Mouse (Mus musculus): ENCODE results near the gene Gja1. TPM values are rescaled to one million over a fixed set of nuclear protein-coding genes. Genes with fewer than 3 reads are reported as not detected.

The Gja1 gene
- polyA plus RNA-seq, 1 experiment from 2014 or later, result 47.2 TPM

GRCm38 (mm10) chr10:56405934-56406333 lies 28.8 kb downstream of the Gja1 start:
- DNase-seq (ENCODE audit: low spot score), result no peak
- ATAC-seq (replicated peaks; ENCODE audit: low FRiP score), result no peak
- WGBS, result 77% methylated on average over 9 of the region's 9 CpGs

DNA sequence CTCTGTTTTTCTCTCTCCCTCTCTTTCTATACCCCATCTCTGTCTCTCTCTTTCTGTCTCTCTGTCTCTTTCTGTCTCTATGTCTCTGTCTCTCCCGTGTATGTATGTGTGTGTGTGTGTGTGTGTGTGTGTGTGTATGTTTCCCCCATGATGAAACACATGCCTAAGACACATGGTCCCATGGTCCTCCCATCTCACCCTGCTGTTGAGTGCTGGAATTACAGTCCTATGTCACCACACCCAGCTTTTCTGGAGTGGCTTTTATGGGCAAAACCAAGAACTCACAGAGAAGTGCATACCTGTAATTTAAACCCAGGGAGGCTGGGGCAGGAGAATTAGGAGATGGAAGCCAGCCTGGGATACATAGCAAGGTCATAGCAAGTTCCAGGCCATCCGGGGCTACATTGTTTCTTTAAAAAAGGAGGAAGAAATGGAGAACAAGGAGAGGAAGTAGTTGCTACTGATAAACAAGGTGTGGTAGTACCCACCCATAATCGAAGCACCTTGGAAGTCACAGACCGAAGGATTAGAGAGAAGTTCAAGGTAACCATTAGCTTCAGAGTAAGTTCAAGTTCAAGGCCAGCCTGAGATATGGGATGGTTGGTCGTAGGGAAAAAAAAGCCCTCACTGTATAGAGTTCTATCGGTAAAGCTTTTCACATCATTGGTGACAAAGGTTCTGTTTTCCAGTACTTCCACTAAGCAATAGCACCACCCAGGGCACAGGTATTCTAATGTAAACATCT lies 29.4 kb downstream of the Gja1 start:
- Histone ChIP-seq H3K9ac (ENCODE audit: low read depth, low read length) (no peak overlapping the region), H3K27me3 (replicated peaks; ENCODE audit: control insufficient read depth, insufficient read depth, low read length) (no peaks in the 10 kb centered on the region), H3K4me3 (ENCODE audit: low read depth, low read length) (no peak overlapping the region), H3K4me1 (replicated peaks; ENCODE audit: control insufficient read depth, insufficient read depth, low read length) (no peaks in the 10 kb centered on the region), H3K9me3 (ENCODE audit: control insufficient read depth, low read length) (no peaks in the 10 kb centered on the region), H3K36me3 (ENCODE audit: control insufficient read depth, insufficient read depth, low read length) (no peaks in the 10 kb centered on the region), H3K27ac (ENCODE audit: low read depth, low read length) (no peak overlapping the region), H3K4me2 (no peak overlapping the region)
- DNase-seq (ENCODE audit: low spot score) (no peak), ATAC-seq (replicated peaks; ENCODE audit: low FRiP score) (no peak)
- 80% methylated on average over 6 of the region's 6 CpGs for WGBS

More at GRCm38 (mm10) chr10:56405934-56406333, 28.8 kb downstream of the Gja1 start:
- Histone ChIP-seq H3K36me3 (ENCODE audit: control insufficient read depth, insufficient read depth, low read length) (no peaks in the 10 kb centered on the region), H3K4me3 (ENCODE audit: low read depth, low read length) (no peak overlapping the region), H3K4me2 (no peak overlapping the region), H3K27me3 (replicated peaks; ENCODE audit: control insufficient read depth, insufficient read depth, low read length) (no peaks in the 10 kb centered on the region), H3K4me1 (replicated peaks; ENCODE audit: control insufficient read depth, insufficient read depth, low read length) (no peaks in the 10 kb centered on the region), H3K27ac (ENCODE audit: low read depth, low read length) (no peak overlapping the region), H3K9me3 (ENCODE audit: control insufficient read depth, low read length) (no peaks in the 10 kb centered on the region), H3K9ac (ENCODE audit: low read depth, low read length) (no peak overlapping the region)

DNA sequence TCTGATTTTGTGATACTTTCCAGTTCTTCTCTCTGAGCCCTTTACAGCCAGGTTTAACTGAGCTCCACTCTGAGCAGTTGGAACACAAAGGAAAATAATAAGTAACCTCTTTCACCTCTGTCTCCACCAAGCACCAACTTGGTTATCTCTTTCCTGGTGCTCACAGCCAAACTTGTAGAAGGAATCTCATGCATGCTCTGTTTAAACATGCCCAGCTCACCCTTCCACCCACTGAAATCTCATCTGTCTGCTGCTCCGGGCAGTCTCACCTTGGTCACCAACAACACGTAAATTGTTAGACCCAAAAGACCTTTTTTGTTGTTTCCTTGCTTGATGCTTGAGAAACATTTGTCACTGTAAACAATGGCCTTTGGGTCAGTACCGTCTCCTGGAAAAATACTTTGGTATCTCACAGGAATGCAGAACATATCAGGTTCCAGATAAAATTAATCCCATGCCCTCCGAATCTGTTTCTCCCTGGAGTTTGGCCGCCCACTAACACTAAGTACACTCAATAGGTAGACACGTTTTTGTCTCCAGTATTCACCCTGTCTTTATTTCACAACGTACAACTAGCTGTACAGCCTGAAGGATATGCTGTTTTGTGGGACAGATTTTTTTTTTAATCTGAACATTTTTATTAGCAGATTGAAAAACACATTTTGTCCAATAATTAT lies 38.9 kb downstream of the Gja1 start:
- H3K36me3 ChIP-seq (ENCODE audit: control insufficient read depth, insufficient read depth, low read length), result no peaks in the 10 kb centered on the region
- no peaks in the 10 kb centered on the region for H3K4me1 ChIP-seq (replicated peaks; ENCODE audit: control insufficient read depth, insufficient read depth, low read length)
- WGBS, result 62% methylated on average over 7 of the region's 7 CpGs
- H3K9me3 ChIP-seq (ENCODE audit: control insufficient read depth, low read length), result no peaks in the 10 kb centered on the region
- H3K4me2 ChIP-seq, result no peak overlapping the region
- no peak for ATAC-seq (replicated peaks; ENCODE audit: low FRiP score)
- H3K27ac ChIP-seq (ENCODE audit: low read depth, low read length), result no peak overlapping the region
- H3K27me3 ChIP-seq (replicated peaks; ENCODE audit: control insufficient read depth, insufficient read depth, low read length), result no peaks in the 10 kb centered on the region
- no peak overlapping the region for H3K9ac ChIP-seq (ENCODE audit: low read depth, low read length)
- no peak for DNase-seq (ENCODE audit: low spot score)
- no peak overlapping the region for H3K4me3 ChIP-seq (ENCODE audit: low read depth, low read length)

GRCm38 (mm10) chr10:56422518-56422917 lies 45.4 kb downstream of the Gja1 start:
- no peaks in the 10 kb centered on the region for H3K27me3 ChIP-seq (replicated peaks; ENCODE audit: control insufficient read depth, insufficient read depth, low read length)
- WGBS, result 72% methylated on average over 4 of the region's 4 CpGs
- H3K4me3 ChIP-seq (ENCODE audit: low read depth, low read length), result no peak overlapping the region

GRCm38 (mm10) chr10:56425016-56425798 lies 48.1 kb downstream of the Gja1 start:
- Histone ChIP-seq H3K4me1 (replicated peaks; ENCODE audit: control insufficient read depth, insufficient read depth, low read length) (no peaks in the 10 kb centered on the region), H3K4me3 (ENCODE audit: low read depth, low read length) (no peak overlapping the region)
- WGBS, result 78% methylated on average over 15 of the region's 15 CpGs

More at GRCm38 (mm10) chr10:56422518-56422917, 45.4 kb downstream of the Gja1 start:
- H3K9ac ChIP-seq (ENCODE audit: low read depth, low read length), result no peak overlapping the region
- no peaks in the 10 kb centered on the region for H3K4me1 ChIP-seq (replicated peaks; ENCODE audit: control insufficient read depth, insufficient read depth, low read length)
- no peaks in the 10 kb centered on the region for H3K9me3 ChIP-seq (ENCODE audit: control insufficient read depth, low read length)
- ATAC-seq (replicated peaks; ENCODE audit: low FRiP score) (no peak), DNase-seq (ENCODE audit: low spot score) (no peak)
- H3K36me3 ChIP-seq (ENCODE audit: control insufficient read depth, insufficient read depth, low read length), result no peaks in the 10 kb centered on the region
- H3K4me2 ChIP-seq, result no peak overlapping the region
- H3K27ac ChIP-seq (ENCODE audit: low read depth, low read length), result no peak overlapping the region

DNA sequence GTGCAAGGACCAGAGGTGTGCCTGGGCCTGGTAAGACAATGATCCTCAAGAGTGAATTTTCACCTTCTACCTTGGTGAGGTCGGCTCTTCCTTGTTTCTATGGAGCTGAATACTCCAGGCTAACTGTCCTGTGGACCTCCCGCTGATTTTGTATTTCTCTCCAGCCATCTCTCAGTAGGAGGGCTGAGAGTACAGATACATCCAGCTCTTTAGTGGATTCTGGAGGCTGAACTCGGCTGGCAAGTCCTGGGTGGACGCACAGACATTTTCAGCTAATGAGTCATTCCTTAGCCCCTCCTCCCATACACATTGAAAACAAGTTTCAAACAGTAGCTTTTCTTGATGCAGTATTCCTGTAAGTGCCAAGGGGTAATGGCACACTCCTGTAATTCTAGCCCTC lies 49.2 kb downstream of the Gja1 start:
- H3K4me2 ChIP-seq, result no peak overlapping the region
- ATAC-seq (replicated peaks; ENCODE audit: low FRiP score) (no peak), DNase-seq (ENCODE audit: low spot score) (no peak)
- no peaks in the 10 kb centered on the region for H3K27me3 ChIP-seq (replicated peaks; ENCODE audit: control insufficient read depth, insufficient read depth, low read length)
- no peaks in the 10 kb centered on the region for H3K4me1 ChIP-seq (replicated peaks; ENCODE audit: control insufficient read depth, insufficient read depth, low read length)
- no peak overlapping the region for H3K9ac ChIP-seq (ENCODE audit: low read depth, low read length)
- H3K27ac ChIP-seq (ENCODE audit: low read depth, low read length), result no peak overlapping the region
- no peaks in the 10 kb centered on the region for H3K36me3 ChIP-seq (ENCODE audit: control insufficient read depth, insufficient read depth, low read length)
- WGBS, result 62% methylated on average over 4 of the region's 4 CpGs
- no peak overlapping the region for H3K4me3 ChIP-seq (ENCODE audit: low read depth, low read length)
- H3K9me3 ChIP-seq (ENCODE audit: control insufficient read depth, low read length), result no peaks in the 10 kb centered on the region

More at GRCm38 (mm10) chr10:56425016-56425798, 48.1 kb downstream of the Gja1 start:
- H3K27me3 ChIP-seq (replicated peaks; ENCODE audit: control insufficient read depth, insufficient read depth, low read length), result no peaks in the 10 kb centered on the region
- H3K9me3 ChIP-seq (ENCODE audit: control insufficient read depth, low read length), result no peaks in the 10 kb centered on the region
- no peak overlapping the region for H3K4me2 ChIP-seq
- no peak overlapping the region for H3K9ac ChIP-seq (ENCODE audit: low read depth, low read length)
- ATAC-seq (replicated peaks; ENCODE audit: low FRiP score) (no peak), DNase-seq (ENCODE audit: low spot score) (no peak)
- no peaks in the 10 kb centered on the region for H3K36me3 ChIP-seq (ENCODE audit: control insufficient read depth, insufficient read depth, low read length)
- no peak overlapping the region for H3K27ac ChIP-seq (ENCODE audit: low read depth, low read length)

DNA sequence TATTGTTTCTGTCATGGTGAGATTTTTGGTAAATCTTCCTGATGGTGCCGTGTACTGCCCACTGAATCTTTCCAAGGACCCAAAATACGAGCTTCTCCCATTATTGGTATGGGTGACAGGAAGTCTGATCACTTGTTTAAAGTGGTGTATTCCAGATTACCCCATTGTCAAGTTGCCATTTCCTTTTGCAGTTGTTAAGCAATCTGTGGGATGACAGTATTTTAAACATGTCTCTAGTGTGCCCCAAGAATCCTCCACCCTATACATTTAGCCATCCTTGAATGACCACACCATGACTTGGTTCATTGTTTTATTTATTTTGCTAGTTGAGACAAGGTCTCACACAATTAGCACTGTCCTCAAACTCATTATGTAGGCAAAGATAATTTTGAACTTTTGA lies 50.3 kb downstream of the Gja1 start:
- Histone ChIP-seq H3K4me3 (ENCODE audit: low read depth, low read length) (no peak overlapping the region), H3K27ac (ENCODE audit: low read depth, low read length) (no peak overlapping the region), H3K4me2 (no peak overlapping the region), H3K36me3 (ENCODE audit: control insufficient read depth, insufficient read depth, low read length) (no peaks in the 10 kb centered on the region), H3K4me1 (replicated peaks; ENCODE audit: control insufficient read depth, insufficient read depth, low read length) (no peaks in the 10 kb centered on the region), H3K9me3 (ENCODE audit: control insufficient read depth, low read length) (no peaks in the 10 kb centered on the region), H3K9ac (ENCODE audit: low read depth, low read length) (no peak overlapping the region), H3K27me3 (replicated peaks; ENCODE audit: control insufficient read depth, insufficient read depth, low read length) (no peaks in the 10 kb centered on the region)
- DNase-seq (ENCODE audit: low spot score) (no peak), ATAC-seq (replicated peaks; ENCODE audit: low FRiP score) (no peak)
- 64% methylated on average over 2 of the region's 2 CpGs for WGBS

GRCm38 (mm10) chr10:56427827-56428226 lies 50.7 kb downstream of the Gja1 start:
- H3K9me3 ChIP-seq (ENCODE audit: control insufficient read depth, low read length), result no peaks in the 10 kb centered on the region

More at GRCm38 (mm10) chr10:56427827-56428226, 50.7 kb downstream of the Gja1 start:
- WGBS, result 85% methylated on average over 2 of the region's 2 CpGs
- no peak overlapping the region for H3K9ac ChIP-seq (ENCODE audit: low read depth, low read length)
- H3K36me3 ChIP-seq (ENCODE audit: control insufficient read depth, insufficient read depth, low read length), result no peaks in the 10 kb centered on the region
- no peak for ATAC-seq (replicated peaks; ENCODE audit: low FRiP score)
- H3K4me2 ChIP-seq, result no peak overlapping the region
- no peak overlapping the region for H3K4me3 ChIP-seq (ENCODE audit: low read depth, low read length)
- no peaks in the 10 kb centered on the region for H3K4me1 ChIP-seq (replicated peaks; ENCODE audit: control insufficient read depth, insufficient read depth, low read length)
- no peak for DNase-seq (ENCODE audit: low spot score)
- no peak overlapping the region for H3K27ac ChIP-seq (ENCODE audit: low read depth, low read length)
- H3K27me3 ChIP-seq (replicated peaks; ENCODE audit: control insufficient read depth, insufficient read depth, low read length), result no peaks in the 10 kb centered on the region
